ENCODE assay signal across 25 mouse cellular contexts in genomic region chr14:54211755-54212154, GRCm38 (mm10). TPM values are rescaled to one million over a fixed set of nuclear protein-coding genes. Genes with fewer than 3 reads are reported as not detected.
DNase-seq lines count a peak whose midpoint lies in the region; TF ChIP-seq lines count a peak whose summit lies in the region.
"Had no signal": no experiment of that assay in that cellular context is flagged by ENCODE, and none has a peak within 500 bp of the region (broad histone marks: within the 10 kb centered on the region; RNA-seq: fewer than 3 reads in every experiment).

No protein-coding gene starts in this region.

- DNase-seq in heart, adult 11 months, result peak; percentile 46
- no peak for DNase-seq in heart, postnatal 14 days
- DNase-seq in thymus, adult 2 months, result no peak
- no peak for DNase-seq in thymus, postnatal 0 days (ENCODE audit: low spot score)
- DNase-seq in T-cell, adult 2 months (ENCODE audit: low spot score), result peak; percentile 65
- DNase-seq in naive thymus-derived CD4-positive, alpha-beta T cell, adult 2 months (ENCODE audit: low read depth), result peak; percentile 74
- no peak for DNase-seq in kidney, adult 18-20 months
- DNase-seq: adrenal gland, adult 8-10 months; adrenal gland, postnatal 25 days; B cell, adult 2 months; cerebellum, adult 18-20 months; cerebellum, adult 9-10 months; cerebellum, postnatal 14 days; gastrocnemius, postnatal 10 days; gastrocnemius, postnatal 36 days; heart, postnatal 10 days; kidney, adult 11 months had no signal

- TF ChIP-seq CTCF in thymus, adult 2 months (IDR thresholded peaks at IDR 0.05; ENCODE audit: borderline replicate concordance, control insufficient read depth, extremely low read depth, insufficient read depth, low read length, poor library complexity), result no peak

- H3K27ac ChIP-seq in thymus, adult 2 months (ENCODE audit: control insufficient read depth, insufficient read depth, low read length), result peak overlapping the region; percentile 65
- H3K27ac ChIP-seq: forebrain, embryonic 10.5 days; forebrain, embryonic 13.5 days; heart, embryonic 15.5 days; hindbrain, embryonic 13.5 days; intestine, embryonic 15.5 days had no signal

- intact Hi-C loops in heart, postnatal 14 days (cut with DNase I), result no loop called here

- 87% methylated on average over 5 of the region's 5 CpGs for WGBS in thymus, adult 2 months

- TF ChIP-seq POLR2A in thymus, adult 2 months (IDR thresholded peaks at IDR 0.05; ENCODE audit: control insufficient read depth, extremely low read depth, insufficient read depth, low read length, poor library complexity), result no peak

- H3K4me3 ChIP-seq in thymus, adult 2 months (ENCODE audit: control insufficient read depth, insufficient read depth, low read length), result peak overlapping the region; percentile 23
- H3K4me3 ChIP-seq: forebrain, embryonic 10.5 days; forebrain, embryonic 13.5 days; heart, embryonic 12.5 days; heart, embryonic 15.5 days; hindbrain, embryonic 13.5 days; intestine, embryonic 15.5 days had no signal

- no peaks in the 10 kb centered on the region for H3K27me3 ChIP-seq in thymus, adult 2 months (ENCODE audit: control insufficient read depth, insufficient read depth, low read length)
- H3K27me3 ChIP-seq: CH12.LX; forebrain, embryonic 13.5 days; heart, embryonic 12.5 days; heart, embryonic 15.5 days; hindbrain, embryonic 13.5 days; intestine, embryonic 15.5 days had no signal

- peaks cover 53% of the 10 kb centered on the region for H3K4me1 ChIP-seq in thymus, adult 2 months (replicated peaks; ENCODE audit: control insufficient read depth, insufficient read depth, low read length)
- H3K4me1 ChIP-seq: forebrain, embryonic 10.5 days; forebrain, embryonic 13.5 days had no signal

- H3K36me3 ChIP-seq in thymus, adult 2 months (ENCODE audit: control insufficient read depth, insufficient read depth, low read length), result peaks cover 94% of the 10 kb centered on the region
- H3K36me3 ChIP-seq: forebrain, embryonic 10.5 days; G1E; heart, embryonic 12.5 days; heart, embryonic 15.5 days; hindbrain, embryonic 13.5 days; intestine, embryonic 15.5 days had no signal

RNA-seq across cellular contexts. Expression of gene Dad1, which starts 42.1 kb away (rescaled TPM):
- total RNA-seq in heart, postnatal 14 days (2021), result 100 to 1,000 TPM; 104 TPM
- 513 and 641 TPM in 2 replicates for polyA plus RNA-seq in thymus, adult 2 months (2012; rRNA removed)
- polyA plus RNA-seq in thymus, postnatal 0 days (2015; fragmentation: Nextera tagmentation; extraction: Ambion mirVana), result 400 and 426 TPM in 2 replicates

RNA-seq across cellular contexts. Expression of gene Abhd4, which starts 42.2 kb away (rescaled TPM):
- total RNA-seq in heart, postnatal 14 days (2021), result 10 to 100 TPM; 46.7 to 50.7 TPM
- 21.5 and 23.6 TPM in 2 replicates for polyA plus RNA-seq in thymus, adult 2 months (2012; rRNA removed)
- polyA plus RNA-seq in thymus, postnatal 0 days (2015; fragmentation: Nextera tagmentation; extraction: Ambion mirVana), result 19.2 and 19.7 TPM in 2 replicates

Comparison
In these comparisons a context has a peak if more than half of its experiments do, and no peak if none do; other contexts are left out.
1. DNase-seq: peak in heart, adult 11 months (single experiment), T-cell, adult 2 months (single experiment) and naive thymus-derived CD4-positive, alpha-beta T cell, adult 2 months (single experiment); none in heart, postnatal 14 days (0 of 2), thymus, adult 2 months (single experiment), thymus, postnatal 0 days (single experiment) and kidney, adult 18-20 months (single experiment).